Mouse (Mus musculus): ENCODE data around the gene Olfr223. TPM values are rescaled to one million over a fixed set of nuclear protein-coding genes. Genes with fewer than 3 reads are reported as not detected.

Gene Olfr223
- polyA plus RNA-seq, 1 experiment from 2014 or later = not detected

- DNase-seq (ENCODE audit: low spot score) = no peak
- no peak overlapping the region for H3K4me2 ChIP-seq (replicated peaks; ENCODE audit: low read depth)
- no peak for ATAC-seq (ENCODE audit: low FRiP score, low TSS enrichment)
- WGBS = 72% methylated on average over 3 of the region's 3 CpGs
- H3K4me1 ChIP-seq (replicated peaks; ENCODE audit: control insufficient read depth, insufficient read depth) = no peaks in the 10 kb centered on the region
- no peak overlapping the region for H3K9ac ChIP-seq (ENCODE audit: low read length)
- no peaks in the 10 kb centered on the region for H3K9me3 ChIP-seq (ENCODE audit: control insufficient read depth, low read length)
- no peak for TF ChIP-seq EP300 (optimal IDR thresholded peaks at IDR 0.05)
- H3K36me3 ChIP-seq (ENCODE audit: control insufficient read depth, insufficient read depth, low read length) = no peaks in the 10 kb centered on the region
- H3K27me3 ChIP-seq (ENCODE audit: control insufficient read depth, insufficient read depth, low read length) = no peaks in the 10 kb centered on the region
- H3K4me3 ChIP-seq (ENCODE audit: low read depth, low read length) = no peak overlapping the region
- no peak overlapping the region for H3K27ac ChIP-seq (replicated peaks)
These were observed 49.7 kb downstream of the Olfr223 start for GRCm38 (mm10) chr11:59543376-59543775.

GRCm38 (mm10) chr11:59542442-59542841 lies 50.6 kb downstream of the Olfr223 start:
- TF ChIP-seq EP300 (optimal IDR thresholded peaks at IDR 0.05) (no peak), CTCF (IDR thresholded peaks at IDR 0.05; ENCODE audit: low read depth) (no peak)
- Histone ChIP-seq H3K9me3 (ENCODE audit: control insufficient read depth, low read length) (no peaks in the 10 kb centered on the region), H3K27me3 (ENCODE audit: control insufficient read depth, insufficient read depth, low read length) (no peaks in the 10 kb centered on the region), H3K4me3 (ENCODE audit: low read depth, low read length) (no peak overlapping the region), H3K9ac (ENCODE audit: low read length) (no peak overlapping the region), H3K27ac (replicated peaks) (no peak overlapping the region), H3K36me3 (ENCODE audit: control insufficient read depth, insufficient read depth, low read length) (no peaks in the 10 kb centered on the region), H3K4me1 (replicated peaks; ENCODE audit: control insufficient read depth, insufficient read depth) (no peaks in the 10 kb centered on the region), H3K4me2 (replicated peaks; ENCODE audit: low read depth) (no peak overlapping the region)
- ATAC-seq (ENCODE audit: low FRiP score, low TSS enrichment) = no peak
- no peak for DNase-seq (ENCODE audit: low spot score)
- WGBS = 69% methylated on average over 6 of the region's 6 CpGs

GRCm38 (mm10) chr11:59541324-59541723 lies 51.8 kb downstream of the Olfr223 start, which contains the start of gene Nlrp3:
Gene Nlrp3, plus strand, starts transcription at chr11:59541568.
- no peak for TF ChIP-seq CTCF (IDR thresholded peaks at IDR 0.05; ENCODE audit: low read depth)
- TF ChIP-seq EP300 (optimal IDR thresholded peaks at IDR 0.05) = no peak
- H3K4me2 ChIP-seq (replicated peaks; ENCODE audit: low read depth) = no peak within 1 kb of the TSS
- DNase-seq (ENCODE audit: low spot score) (no peak), ATAC-seq (ENCODE audit: low FRiP score, low TSS enrichment) (no peak)
- no peaks in the 10 kb centered on the region for H3K27me3 ChIP-seq (ENCODE audit: control insufficient read depth, insufficient read depth, low read length)
- H3K4me1 ChIP-seq (replicated peaks; ENCODE audit: control insufficient read depth, insufficient read depth) = no peaks in the 10 kb centered on the region
- WGBS = 41% methylated on average over 3 of the region's 3 CpGs
- no peaks in the 10 kb centered on the region for H3K9me3 ChIP-seq (ENCODE audit: control insufficient read depth, low read length)
- no peak within 1 kb of the TSS for H3K4me3 ChIP-seq (ENCODE audit: low read depth, low read length)
- no peak within 1 kb of the TSS for H3K9ac ChIP-seq (ENCODE audit: low read length)
- H3K27ac ChIP-seq (replicated peaks) = no peak within 1 kb of the TSS
- H3K36me3 ChIP-seq (ENCODE audit: control insufficient read depth, insufficient read depth, low read length) = no peaks in the 10 kb centered on the region

- TF ChIP-seq EP300 (optimal IDR thresholded peaks at IDR 0.05) (no peak), CTCF (IDR thresholded peaks at IDR 0.05; ENCODE audit: low read depth) (no peak)
- H3K36me3 ChIP-seq (ENCODE audit: control insufficient read depth, insufficient read depth, low read length) = no peaks in the 10 kb centered on the region
- no peaks in the 10 kb centered on the region for H3K4me1 ChIP-seq (replicated peaks; ENCODE audit: control insufficient read depth, insufficient read depth)
- DNase-seq (ENCODE audit: low spot score) = no peak
- no peak overlapping the region for H3K27ac ChIP-seq (replicated peaks)
- no peak for ATAC-seq (ENCODE audit: low FRiP score, low TSS enrichment)
- no peak overlapping the region for H3K4me2 ChIP-seq (replicated peaks; ENCODE audit: low read depth)
- no peaks in the 10 kb centered on the region for H3K9me3 ChIP-seq (ENCODE audit: control insufficient read depth, low read length)
- no peak overlapping the region for H3K9ac ChIP-seq (ENCODE audit: low read length)
- WGBS = 76% methylated on average over 3 of the region's 3 CpGs
- no peak overlapping the region for H3K4me3 ChIP-seq (ENCODE audit: low read depth, low read length)
- no peaks in the 10 kb centered on the region for H3K27me3 ChIP-seq (ENCODE audit: control insufficient read depth, insufficient read depth, low read length)
These were observed 53.0 kb downstream of the Olfr223 start for GRCm38 (mm10) chr11:59540123-59540522.

Other genes starting within 250 kb of the Olfr223 start
- 0.07 TPM in 1 of 2 replicates, not detected in the other for gene Prss38, start 217.6 kb downstream of the Olfr223 start, polyA plus RNA-seq (2015; fragmentation: Nextera tagmentation; extraction: Ambion mirVana)
- gene Jmjd4, start 143.2 kb downstream of the Olfr223 start, polyA plus RNA-seq (2015; fragmentation: Nextera tagmentation; extraction: Ambion mirVana) = 5.4 and 5.5 TPM in 2 replicates
- gene Snap47, start 142.1 kb downstream of the Olfr223 start, polyA plus RNA-seq (2015; fragmentation: Nextera tagmentation; extraction: Ambion mirVana) = 50.6 and 51.9 TPM in 2 replicates
- 3.4 and 3.8 TPM in 2 replicates for gene Zfp867, start 120.8 kb downstream of the Olfr223 start, polyA plus RNA-seq (2015; fragmentation: Nextera tagmentation; extraction: Ambion mirVana)
- gene Zkscan17, start 66.5 kb downstream of the Olfr223 start, polyA plus RNA-seq (2015; fragmentation: Nextera tagmentation; extraction: Ambion mirVana) = 6.9 and 7.2 TPM in 2 replicates
- gene Nlrp3, start 51.7 kb downstream of the Olfr223 start, polyA plus RNA-seq (2015; fragmentation: Nextera tagmentation; extraction: Ambion mirVana) = 0.21 and 0.36 TPM in 2 replicates
- not detected in 2 replicates for gene Olfr222, start 17.1 kb downstream of the Olfr223 start, polyA plus RNA-seq (2015; fragmentation: Nextera tagmentation; extraction: Ambion mirVana)
- 51.1 and 56.8 TPM in 2 replicates for gene Mprip, start 68.0 kb upstream of the Olfr223 start, polyA plus RNA-seq (2015; fragmentation: Nextera tagmentation; extraction: Ambion mirVana)
- gene Pld6, start 194.4 kb upstream of the Olfr223 start, polyA plus RNA-seq (2015; fragmentation: Nextera tagmentation; extraction: Ambion mirVana) = 5.9 and 6.7 TPM in 2 replicates
- 16.1 and 16.9 TPM in 2 replicates for gene Flcn, start 216.7 kb upstream of the Olfr223 start, polyA plus RNA-seq (2015; fragmentation: Nextera tagmentation; extraction: Ambion mirVana)
- gene Nt5m, start 246.2 kb upstream of the Olfr223 start, polyA plus RNA-seq (2015; fragmentation: Nextera tagmentation; extraction: Ambion mirVana) = 21.9 and 23.4 TPM in 2 replicates
- 90.8 and 92.8 TPM in 2 replicates for gene Cops3, start 246.5 kb upstream of the Olfr223 start, polyA plus RNA-seq (2015; fragmentation: Nextera tagmentation; extraction: Ambion mirVana)

All from stomach, postnatal 0 days (tissue).